ENCODE assay signal across 16 mouse cellular contexts in genomic region chr6:144250625-144251181, GRCm38 (mm10).
DNase-seq lines count a peak whose midpoint lies in the region; ATAC-seq and TF ChIP-seq lines count a peak whose summit lies in the region.
"Had no signal": no experiment of that assay in that cellular context is flagged by ENCODE, and none has a peak within 500 bp of the region (broad histone marks: within the 10 kb centered on the region; RNA-seq: fewer than 3 reads in every experiment).

No protein-coding gene starts in this region.

- no peak overlapping the region for H3K4me2 ChIP-seq in hindbrain, postnatal 0 days (ENCODE audit: low read depth, low read length)
- no peak overlapping the region for H3K4me2 ChIP-seq in forebrain, postnatal 0 days (ENCODE audit: low read depth)
- H3K4me2 ChIP-seq in midbrain, embryonic 16.5 days (ENCODE audit: low read length), result no peak overlapping the region

- DNase-seq in hindbrain, embryonic 10.5 days (ENCODE audit: low spot score), result peak; percentile 53
- DNase-seq in hindbrain, postnatal 0 days (ENCODE audit: low spot score), result no peak
- DNase-seq in embryo, embryonic 9.5 days (ENCODE audit: extremely low spot score), result peak; percentile 73
- DNase-seq in forebrain, postnatal 0 days, result peak; percentile 8
- DNase-seq in adrenal gland, postnatal 4 days (ENCODE audit: low spot score in 2 of 2), result no peak
- no peak for DNase-seq in right cerebral cortex, adult 2 months (ENCODE audit: low spot score in 2 of 2)
- DNase-seq in ovary, postnatal 14 days (ENCODE audit: low spot score), result no peak
- DNase-seq: adrenal gland, adult 2 months; cerebellum, postnatal 14 days; heart, postnatal 10 days; kidney, postnatal 10 days; lung, postnatal 4 days; thymus, adult 18-20 months had no signal

- H3K9ac ChIP-seq in hindbrain, postnatal 0 days (replicated peaks; ENCODE audit: low read length), result no peak overlapping the region
- no peak overlapping the region for H3K9ac ChIP-seq in forebrain, postnatal 0 days
- no peak overlapping the region for H3K9ac ChIP-seq in midbrain, embryonic 16.5 days (ENCODE audit: low read depth, low read length)

- no peaks in the 10 kb centered on the region for H3K9me3 ChIP-seq in hindbrain, embryonic 10.5 days
- no peaks in the 10 kb centered on the region for H3K9me3 ChIP-seq in hindbrain, postnatal 0 days (ENCODE audit: low read length)
- H3K9me3 ChIP-seq in forebrain, postnatal 0 days (ENCODE audit: low read length), result no peaks in the 10 kb centered on the region
- H3K9me3 ChIP-seq in midbrain, embryonic 16.5 days (replicated peaks; ENCODE audit: control insufficient read depth, low read length, poor library complexity, severe bottlenecking), result no peaks in the 10 kb centered on the region

- H3K27me3 ChIP-seq in hindbrain, embryonic 10.5 days (ENCODE audit: insufficient read depth, poor library complexity, severe bottlenecking), result peaks cover 9% of the 10 kb centered on the region
- H3K27me3 ChIP-seq in hindbrain, postnatal 0 days (ENCODE audit: insufficient read depth, low read length), result no peaks in the 10 kb centered on the region
- no peaks in the 10 kb centered on the region for H3K27me3 ChIP-seq in forebrain, postnatal 0 days (ENCODE audit: insufficient read depth, low read length)
- H3K27me3 ChIP-seq in midbrain, embryonic 16.5 days (ENCODE audit: control insufficient read depth, insufficient read depth, low read depth, low read length), result no peaks in the 10 kb centered on the region

- peak overlapping the region; percentile 82 for H3K27ac ChIP-seq in hindbrain, embryonic 10.5 days
- H3K27ac ChIP-seq in hindbrain, postnatal 0 days, result no peak overlapping the region
- no peak overlapping the region for H3K27ac ChIP-seq in forebrain, postnatal 0 days (ENCODE audit: low read depth, low read length)
- peak overlapping the region; percentile 30 for H3K27ac ChIP-seq in midbrain, embryonic 16.5 days (ENCODE audit: low read length)

- H3K4me1 ChIP-seq in hindbrain, embryonic 10.5 days (replicated peaks), result peaks cover 42% of the 10 kb centered on the region
- H3K4me1 ChIP-seq in hindbrain, postnatal 0 days (ENCODE audit: insufficient read depth, low read length), result peaks cover 10% of the 10 kb centered on the region; the same call in 1 of the 2 replicates
- no peaks in the 10 kb centered on the region for H3K4me1 ChIP-seq in forebrain, postnatal 0 days (ENCODE audit: insufficient read depth)
- peaks cover 15% of the 10 kb centered on the region for H3K4me1 ChIP-seq in midbrain, embryonic 16.5 days (ENCODE audit: control insufficient read depth, insufficient read depth, low read length)

- 14% methylated on average over 6 of the region's 6 CpGs for WGBS in hindbrain, embryonic 10.5 days
- WGBS in hindbrain, postnatal 0 days, result 43% methylated on average over 6 of the region's 6 CpGs
- 38% methylated on average over 6 of the region's 6 CpGs for WGBS in forebrain, postnatal 0 days
- WGBS in midbrain, embryonic 16.5 days, result 23% methylated on average over 6 of the region's 6 CpGs

- no peak overlapping the region for H3K4me3 ChIP-seq in hindbrain, embryonic 10.5 days
- no peak overlapping the region for H3K4me3 ChIP-seq in hindbrain, postnatal 0 days (ENCODE audit: low read length)
- no peak overlapping the region for H3K4me3 ChIP-seq in forebrain, postnatal 0 days (ENCODE audit: low read depth, low read length)
- no peak overlapping the region for H3K4me3 ChIP-seq in midbrain, embryonic 16.5 days (ENCODE audit: low read depth, low read length)

- no peaks in the 10 kb centered on the region for H3K36me3 ChIP-seq in hindbrain, embryonic 10.5 days
- H3K36me3 ChIP-seq in hindbrain, postnatal 0 days (ENCODE audit: insufficient read depth, low read length), result no peaks in the 10 kb centered on the region
- H3K36me3 ChIP-seq in forebrain, postnatal 0 days (ENCODE audit: insufficient read depth), result no peaks in the 10 kb centered on the region
- no peaks in the 10 kb centered on the region for H3K36me3 ChIP-seq in midbrain, embryonic 16.5 days (ENCODE audit: control insufficient read depth, insufficient read depth, low read length)
- H3K36me3 ChIP-seq: G1E had no signal

- no peak for ATAC-seq in hindbrain, postnatal 0 days
- ATAC-seq in forebrain, postnatal 0 days, result no peak
- ATAC-seq in midbrain, embryonic 16.5 days, result peak; percentile 38; the same call in 1 of the 2 replicates
- ATAC-seq: intestine, embryonic 16.5 days had no signal

- no peak for TF ChIP-seq CTCF in hindbrain, postnatal 0 days (IDR thresholded peaks at IDR 0.05; ENCODE audit: low read depth)
- no peak for TF ChIP-seq CTCF in forebrain, postnatal 0 days (IDR thresholded peaks at IDR 0.05; ENCODE audit: low read depth)

Comparison
In these comparisons a context has a peak if more than half of its experiments do, and no peak if none do; other contexts are left out.
1. DNase-seq: peak in hindbrain, embryonic 10.5 days (single experiment), embryo, embryonic 9.5 days (single experiment) and forebrain, postnatal 0 days (single experiment); none in hindbrain, postnatal 0 days (single experiment), adrenal gland, postnatal 4 days (0 of 2), right cerebral cortex, adult 2 months (0 of 2) and ovary, postnatal 14 days (single experiment).
2. H3K27ac ChIP-seq: peak in hindbrain, embryonic 10.5 days (single experiment) and midbrain, embryonic 16.5 days (single experiment); none in hindbrain, postnatal 0 days (single experiment) and forebrain, postnatal 0 days (single experiment).